Mouse (Mus musculus): Measurements from ENCODE around the gene Hist1h2be. TPM values are rescaled to one million over a fixed set of nuclear protein-coding genes. Genes with fewer than 3 reads are reported as not detected.
"Not testable (repeated sequence)": the region's sequence is repeated elsewhere in the genome, so short reads cannot be mapped to it uniquely, and the experiment has no call there.

Hist1h2be gene
- polyA plus RNA-seq, 1 experiment from 2014 or later = 1.9 TPM

DNA sequence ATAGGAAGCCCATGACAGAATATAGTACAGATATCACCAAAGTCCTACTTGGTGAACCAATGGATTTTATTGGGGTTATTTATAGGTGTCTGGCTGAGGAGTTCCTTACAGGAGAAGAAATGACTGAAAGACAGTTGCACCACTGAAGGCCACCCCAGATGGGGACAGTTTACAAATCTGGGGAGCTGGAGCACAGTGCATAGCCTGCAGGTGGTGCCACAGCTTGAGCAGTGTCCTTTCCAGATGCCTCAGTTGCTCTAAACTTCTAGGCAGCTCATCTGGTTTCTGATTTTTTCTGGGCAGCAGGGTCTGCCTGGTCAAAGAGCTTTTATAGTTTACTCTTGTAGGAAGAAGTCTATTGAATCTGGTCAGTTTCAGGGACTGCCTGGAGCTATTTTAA, 11.1 kb downstream of the Hist1h2be start:
- peaks cover 11% of the 10 kb centered on the region for H3K36me3 ChIP-seq (replicated peaks)
- H3K9me3 ChIP-seq (replicated peaks) = no peaks in the 10 kb centered on the region
- H3K4me3 ChIP-seq (replicated peaks) = no peak overlapping the region
- H3K4me2 ChIP-seq = peak overlapping the region; percentile 59
- H3K27me3 ChIP-seq = no peaks in the 10 kb centered on the region
- peaks cover 30% of the 10 kb centered on the region for H3K4me1 ChIP-seq (replicated peaks)
- peak; percentile 37; the same call in 1 of the 2 replicates for ATAC-seq (ENCODE audit: insufficient read depth)
- peak overlapping the region; percentile 94 for H3K27ac ChIP-seq (replicated peaks)
- peak overlapping the region; percentile 60; the same call in 1 of the 2 replicates for H3K9ac ChIP-seq

DNA sequence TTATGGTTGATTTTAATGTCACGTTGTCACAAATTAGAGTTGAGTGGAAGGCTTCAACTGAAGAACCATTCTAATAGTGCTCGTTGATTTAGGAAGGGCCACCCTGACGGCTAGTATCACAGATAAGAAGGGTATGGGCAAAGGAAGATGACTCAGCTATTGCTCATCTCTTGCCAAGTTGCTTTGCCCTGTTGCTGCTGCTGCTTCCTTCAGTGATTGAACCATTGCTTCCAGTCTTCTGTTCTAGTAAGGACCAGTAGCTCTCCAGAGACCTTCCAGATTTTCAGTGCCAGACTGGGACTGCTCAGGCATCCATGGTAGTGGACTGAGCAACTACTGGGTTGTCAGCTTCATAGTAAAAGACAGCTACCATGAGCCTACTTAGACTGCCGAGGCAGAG, 11.7 kb downstream of the Hist1h2be start:
- H3K4me3 ChIP-seq (replicated peaks) = no peak overlapping the region; the same call in 1 of the 2 replicates
- peak overlapping the region; percentile 59 for H3K4me2 ChIP-seq
- peak overlapping the region; percentile 60 for H3K9ac ChIP-seq
- H3K4me1 ChIP-seq (replicated peaks) = peaks cover 33% of the 10 kb centered on the region
- H3K27ac ChIP-seq (replicated peaks) = peak overlapping the region; percentile 94
- 24% methylated on average over 4 of the region's 4 CpGs for WGBS (ENCODE audit: insufficient replicate concordance)
- peak; percentile 92 for ATAC-seq (ENCODE audit: insufficient read depth)
- no peaks in the 10 kb centered on the region for H3K27me3 ChIP-seq
- peaks cover 11% of the 10 kb centered on the region for H3K36me3 ChIP-seq (replicated peaks)
- no peaks in the 10 kb centered on the region for H3K9me3 ChIP-seq (replicated peaks)

DNA sequence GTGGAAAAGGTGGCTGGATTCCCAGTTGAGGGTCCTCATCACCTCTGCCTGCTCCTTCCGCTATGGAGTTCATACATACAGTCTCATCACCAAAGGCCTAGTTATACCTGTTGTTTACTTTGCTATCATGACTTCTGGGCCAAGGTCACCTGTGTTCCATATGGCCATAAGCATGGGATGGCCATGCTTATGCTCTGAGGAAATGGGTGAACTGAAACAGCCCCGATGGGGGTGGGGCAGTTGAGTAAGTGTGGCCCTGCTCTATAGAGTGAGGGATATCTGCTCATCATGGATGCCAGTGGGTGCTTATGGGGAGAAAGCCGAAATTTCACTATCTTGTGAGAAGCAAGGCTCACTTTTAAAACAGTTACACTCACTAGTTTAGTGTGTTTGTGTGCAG, 15.9 kb downstream of the Hist1h2be start:
- no peaks in the 10 kb centered on the region for H3K27me3 ChIP-seq
- no peak overlapping the region for H3K4me2 ChIP-seq
- no peaks in the 10 kb centered on the region for H3K9me3 ChIP-seq (replicated peaks)
- H3K9ac ChIP-seq = no peak overlapping the region
- 79% methylated on average over 3 of the region's 3 CpGs for WGBS (ENCODE audit: insufficient replicate concordance)
- H3K4me1 ChIP-seq (replicated peaks) = peaks cover 34% of the 10 kb centered on the region
- H3K27ac ChIP-seq (replicated peaks) = no peak overlapping the region; the same call in 1 of the 2 replicates
- ATAC-seq (ENCODE audit: insufficient read depth) = no peak
- H3K36me3 ChIP-seq (replicated peaks) = 0 out of 2 replicates have a peak, but pooled peaks cover 3% of the 10 kb centered on the region
- no peak overlapping the region for H3K4me3 ChIP-seq (replicated peaks)

DNA sequence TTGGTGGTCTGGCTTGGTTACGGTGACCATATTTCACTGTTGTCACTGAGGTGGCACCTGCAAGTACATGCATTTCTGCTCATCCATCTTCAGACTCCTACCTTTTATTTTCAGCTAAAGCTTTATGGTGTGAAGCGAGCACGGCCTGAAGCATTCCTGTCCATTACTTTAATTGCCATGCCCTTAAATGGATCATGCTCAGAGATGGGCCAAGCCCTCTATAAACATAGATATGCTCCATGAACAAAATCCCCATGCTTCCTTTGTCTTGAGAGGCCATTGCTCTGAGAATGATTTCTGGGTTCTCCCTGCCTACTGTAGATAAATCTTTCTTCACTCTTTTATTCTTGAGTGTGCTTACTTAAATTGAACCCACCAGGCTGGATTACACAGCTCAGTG, 16.5 kb downstream of the Hist1h2be start:
- Histone ChIP-seq H3K27ac (replicated peaks) (no peak overlapping the region; the same call in 1 of the 2 replicates), H3K27me3 (no peaks in the 10 kb centered on the region), H3K4me1 (replicated peaks) (peaks cover 28% of the 10 kb centered on the region), H3K9ac (no peak overlapping the region), H3K4me3 (replicated peaks) (no peak overlapping the region), H3K36me3 (replicated peaks) (0 out of 2 replicates have a peak, but pooled peaks cover 3% of the 10 kb centered on the region), H3K4me2 (no peak overlapping the region), H3K9me3 (replicated peaks) (no peaks in the 10 kb centered on the region)
- 78% methylated on average over 3 of the region's 3 CpGs for WGBS (ENCODE audit: insufficient replicate concordance)
- ATAC-seq (ENCODE audit: insufficient read depth) = no peak

DNA sequence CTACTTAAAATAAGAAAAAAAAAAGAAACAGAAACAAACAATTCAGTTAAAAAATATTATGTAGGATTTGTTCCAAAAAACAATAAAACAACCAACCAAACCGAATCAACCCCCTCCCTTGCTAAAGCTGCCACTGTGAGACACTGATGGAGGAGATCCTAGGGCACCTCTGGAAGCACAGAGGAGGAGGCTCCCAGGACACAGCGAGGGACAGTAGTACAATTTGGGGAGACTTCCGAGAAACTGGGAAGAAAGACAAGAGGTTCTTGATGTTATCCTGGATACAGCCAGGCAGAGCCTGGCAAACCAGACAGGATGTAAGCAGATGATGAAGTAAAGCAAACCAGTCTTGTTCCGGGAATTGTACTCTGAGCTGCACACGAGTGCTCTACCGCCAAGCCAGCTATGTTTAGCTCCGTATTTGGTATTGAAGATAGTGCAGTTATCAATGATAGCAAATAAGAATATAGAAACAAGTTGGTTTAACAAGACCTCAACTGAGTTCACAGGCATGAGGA, 17.7 kb downstream of the Hist1h2be start:
- 42% methylated on average over 7 of the region's 7 CpGs for WGBS (ENCODE audit: insufficient replicate concordance)
- no peak for ATAC-seq (ENCODE audit: insufficient read depth)

DNA sequence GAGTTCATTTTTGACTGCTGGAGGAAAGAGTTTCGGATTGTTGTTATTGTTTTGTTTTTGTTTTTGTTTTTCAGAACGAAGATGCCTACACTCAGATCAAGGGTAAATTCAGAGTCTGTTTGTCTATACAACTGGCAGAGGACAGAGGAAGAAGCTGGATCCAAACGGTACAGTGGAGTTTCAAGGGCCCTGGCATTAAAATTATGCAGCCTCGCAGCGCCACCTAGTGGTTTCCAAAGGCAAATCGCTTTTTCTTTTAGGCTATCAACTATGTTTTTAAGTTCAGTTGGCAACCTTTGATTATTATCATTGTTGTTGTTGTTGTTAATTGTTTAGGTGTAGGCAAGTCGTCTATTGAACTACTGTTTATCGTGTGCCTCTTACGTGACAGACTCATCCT, 23.0 kb downstream of the Hist1h2be start:
- 4% methylated on average over 9 of the region's 9 CpGs for WGBS (ENCODE audit: insufficient replicate concordance)
- Histone ChIP-seq H3K9ac (peak overlapping the region; percentile 7; the same call in 1 of the 2 replicates), H3K4me1 (replicated peaks) (peaks cover 45% of the 10 kb centered on the region), H3K27me3 (no peaks in the 10 kb centered on the region), H3K4me3 (replicated peaks) (no peak overlapping the region), H3K36me3 (replicated peaks) (0 out of 2 replicates have a peak, but pooled peaks cover 3% of the 10 kb centered on the region), H3K9me3 (replicated peaks) (no peaks in the 10 kb centered on the region), H3K4me2 (0 out of 2 replicates have a peak overlapping the region, but pooled peaks have one; percentile 21), H3K27ac (replicated peaks) (peak overlapping the region; percentile 88)
- ATAC-seq (ENCODE audit: insufficient read depth) = no peak

More for the DNA sequence above, 17.7 kb downstream of the Hist1h2be start:
- H3K36me3 ChIP-seq (replicated peaks) = 0 out of 2 replicates have a peak, but pooled peaks cover 3% of the 10 kb centered on the region
- H3K27ac ChIP-seq (replicated peaks) = peak overlapping the region; percentile 25; the same call in 1 of the 2 replicates
- no peaks in the 10 kb centered on the region for H3K9me3 ChIP-seq (replicated peaks)
- H3K4me1 ChIP-seq (replicated peaks) = peaks cover 17% of the 10 kb centered on the region
- no peaks in the 10 kb centered on the region for H3K27me3 ChIP-seq
- no peak overlapping the region for H3K4me2 ChIP-seq
- no peak overlapping the region for H3K4me3 ChIP-seq (replicated peaks)
- no peak overlapping the region for H3K9ac ChIP-seq

DNA sequence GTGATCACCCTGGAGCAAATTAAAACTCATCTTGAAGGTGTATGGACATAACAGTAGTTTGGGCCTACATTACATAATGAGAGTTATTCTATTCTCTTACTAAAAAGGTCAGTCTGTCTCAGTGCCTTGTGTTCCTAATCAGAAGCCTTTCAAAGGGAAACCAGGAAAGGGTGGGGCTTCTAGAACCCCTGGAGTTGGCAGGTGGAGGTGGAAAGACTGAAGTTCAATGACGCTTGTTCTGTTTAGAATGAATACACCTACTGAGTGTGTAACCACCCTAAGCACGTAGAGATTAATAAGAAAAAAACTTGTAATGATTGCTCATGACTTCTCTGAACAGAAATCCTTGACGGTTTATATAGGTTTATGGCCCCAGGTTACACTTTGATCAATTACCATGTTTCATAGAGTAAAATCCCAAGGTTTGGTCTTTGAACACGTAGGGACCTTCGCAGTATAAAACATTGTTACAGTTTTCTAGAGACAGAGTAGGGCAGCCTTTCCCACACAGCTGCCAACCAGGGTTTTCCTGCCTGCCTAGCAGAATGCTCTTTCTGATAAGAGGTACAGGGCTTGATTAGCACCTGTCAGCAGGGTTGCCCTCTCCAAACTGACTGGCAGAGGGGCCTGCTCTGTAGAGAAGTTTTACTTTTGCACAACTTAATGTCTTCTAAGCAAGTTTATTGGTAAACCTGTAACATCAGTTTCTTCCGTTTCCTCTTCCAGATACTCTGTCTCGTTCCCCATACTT, 25.1 kb downstream of the Hist1h2be start:
- Histone ChIP-seq H3K4me2 (peak overlapping the region; percentile 21), H3K36me3 (replicated peaks) (no peaks in the 10 kb centered on the region), H3K4me1 (replicated peaks) (peaks cover 53% of the 10 kb centered on the region), H3K27ac (replicated peaks) (peak overlapping the region; percentile 88), H3K27me3 (no peaks in the 10 kb centered on the region), H3K9ac (peak overlapping the region; percentile 41), H3K4me3 (replicated peaks) (peak overlapping the region; percentile 6; the same call in 1 of the 2 replicates), H3K9me3 (replicated peaks) (no peaks in the 10 kb centered on the region)
- WGBS (ENCODE audit: insufficient replicate concordance) = 30% methylated on average over 7 of the region's 7 CpGs
- ATAC-seq (ENCODE audit: insufficient read depth) = peak; percentile 94

DNA sequence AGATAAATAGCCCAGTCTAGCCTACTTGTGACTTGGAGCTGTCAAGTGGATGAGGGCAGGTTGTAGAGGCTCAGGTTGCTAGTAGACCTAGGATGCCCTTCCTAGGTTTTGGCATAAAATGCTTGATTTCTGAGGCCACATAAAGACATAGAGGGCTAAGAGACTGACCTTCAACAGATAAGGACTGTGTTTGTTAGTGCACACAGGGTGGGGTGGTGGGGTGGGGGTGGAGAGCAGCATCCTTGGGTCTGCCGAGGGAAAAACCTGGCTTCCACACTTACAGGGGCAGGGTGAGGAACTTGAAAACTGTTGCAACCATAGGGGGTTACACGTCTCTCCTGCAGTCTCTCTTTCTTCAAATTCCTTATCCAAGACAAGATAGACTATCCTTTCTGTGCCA, 25.7 kb downstream of the Hist1h2be start:
- 0 out of 2 replicates have a peak overlapping the region, but pooled peaks have one; percentile 6 for H3K4me3 ChIP-seq (replicated peaks)
- no peaks in the 10 kb centered on the region for H3K36me3 ChIP-seq (replicated peaks)
- H3K4me2 ChIP-seq = peak overlapping the region; percentile 21
- H3K9ac ChIP-seq = peak overlapping the region; percentile 41
- peak; percentile 55 for ATAC-seq (ENCODE audit: insufficient read depth)
- H3K27me3 ChIP-seq = no peaks in the 10 kb centered on the region
- H3K27ac ChIP-seq (replicated peaks) = peak overlapping the region; percentile 88
- H3K4me1 ChIP-seq (replicated peaks) = peaks cover 53% of the 10 kb centered on the region
- 16% methylated on average over 2 of the region's 2 CpGs for WGBS (ENCODE audit: insufficient replicate concordance)
- no peaks in the 10 kb centered on the region for H3K9me3 ChIP-seq (replicated peaks)

DNA sequence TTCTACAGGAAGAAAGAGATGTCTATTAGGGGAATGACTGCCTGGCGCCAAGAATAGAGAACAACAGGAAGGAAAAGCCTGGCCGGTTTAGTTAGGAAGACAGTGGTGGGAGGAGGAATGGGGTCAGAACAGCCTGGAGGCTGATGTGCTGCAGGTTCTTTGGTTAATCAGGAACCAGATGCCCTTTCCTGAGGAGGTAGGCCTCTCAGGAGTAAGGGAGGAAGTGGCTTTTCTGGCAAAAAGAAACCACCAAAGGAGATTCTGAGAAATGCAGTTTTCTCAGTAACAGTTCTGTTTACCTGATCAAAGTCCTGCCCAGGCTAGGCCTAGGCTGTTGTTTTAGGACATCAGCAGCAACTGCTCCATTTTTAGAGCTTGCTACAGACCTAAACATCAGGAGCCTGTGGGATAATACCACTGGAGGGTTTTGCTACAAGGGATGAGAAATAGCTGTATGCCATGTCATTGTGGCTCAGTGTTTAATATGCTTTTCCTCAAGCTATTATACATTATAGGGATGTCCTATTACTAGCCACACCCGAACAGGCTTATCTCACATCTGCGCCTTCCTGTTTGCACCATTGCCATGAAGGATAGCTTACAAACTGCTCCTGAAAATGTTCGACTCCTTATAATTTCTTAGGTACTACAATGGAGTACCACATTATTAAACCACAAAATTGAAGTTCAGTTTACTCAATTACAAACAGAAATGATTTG, 27.7 kb downstream of the Hist1h2be start:
- Histone ChIP-seq H3K9ac (peak overlapping the region; percentile 35), H3K4me2 (peak overlapping the region; percentile 21; the same call in 1 of the 2 replicates), H3K27me3 (no peaks in the 10 kb centered on the region), H3K4me1 (replicated peaks) (peaks cover 57% of the 10 kb centered on the region), H3K4me3 (replicated peaks) (no peak overlapping the region), H3K9me3 (replicated peaks) (no peaks in the 10 kb centered on the region), H3K36me3 (replicated peaks) (no peaks in the 10 kb centered on the region), H3K27ac (replicated peaks) (peak overlapping the region; percentile 84)
- WGBS (ENCODE audit: insufficient replicate concordance) = 13% methylated on average over 5 of the region's 5 CpGs
- no peak for ATAC-seq (ENCODE audit: insufficient read depth)

DNA sequence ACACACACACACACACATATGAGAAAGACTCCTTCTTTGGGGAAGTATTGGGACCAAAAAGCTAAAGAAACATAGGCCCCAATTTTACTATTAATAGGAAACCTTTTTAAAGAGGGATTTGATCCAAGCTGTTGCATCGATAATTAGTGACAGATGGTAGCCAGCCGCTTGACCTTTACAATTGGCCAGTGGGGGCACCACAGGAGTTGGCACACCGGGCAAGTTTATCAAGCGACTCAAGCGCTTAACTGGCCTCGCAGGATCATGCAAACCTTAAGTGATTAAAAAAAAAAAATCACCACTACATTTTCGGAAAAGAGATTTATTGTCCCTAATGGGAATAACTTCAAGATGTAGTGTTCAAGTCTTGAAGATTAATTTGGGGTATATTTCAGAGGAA, 28.3 kb downstream of the Hist1h2be start:
- WGBS (ENCODE audit: insufficient replicate concordance) = 73% methylated on average over 7 of the region's 7 CpGs
- H3K9ac ChIP-seq = peak overlapping the region; percentile 35; the same call in 1 of the 2 replicates

DNA sequence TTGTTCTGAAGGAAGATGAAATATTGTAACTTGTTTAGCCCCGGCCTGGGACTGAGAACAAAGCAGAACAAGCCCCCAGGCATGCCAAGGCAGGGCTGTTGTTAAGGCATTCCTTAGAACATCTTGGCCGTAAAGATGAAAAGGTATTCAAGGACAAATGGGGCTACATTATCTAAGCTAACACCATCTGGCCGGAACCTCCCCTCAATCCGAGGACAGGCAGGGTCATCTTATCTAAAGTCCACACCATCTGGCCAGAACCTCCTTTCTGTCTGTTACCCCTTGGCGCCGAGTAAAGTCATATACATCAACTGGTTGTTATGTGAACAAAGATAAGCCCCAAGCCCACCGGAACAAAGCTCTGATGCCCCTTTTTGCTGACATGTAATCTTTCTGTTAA, 29.0 kb downstream of the Hist1h2be start:
- H3K4me2 ChIP-seq; H3K4me3 ChIP-seq (replicated peaks); H3K27me3 ChIP-seq; H3K36me3 ChIP-seq (replicated peaks); H3K27ac ChIP-seq (replicated peaks); H3K9ac ChIP-seq; H3K9me3 ChIP-seq (replicated peaks); ATAC-seq (ENCODE audit: insufficient read depth): not testable (repeated sequence)
- 67% methylated on average over 7 of the region's 7 CpGs for WGBS (ENCODE audit: insufficient replicate concordance)
- peaks cover 54% of the 10 kb centered on the region for H3K4me1 ChIP-seq (replicated peaks)

More for the DNA sequence above, 28.3 kb downstream of the Hist1h2be start:
- Histone ChIP-seq H3K4me1 (replicated peaks) (peaks cover 57% of the 10 kb centered on the region), H3K9me3 (replicated peaks) (no peaks in the 10 kb centered on the region), H3K27me3 (no peaks in the 10 kb centered on the region), H3K4me2 (no peak overlapping the region), H3K27ac (replicated peaks) (peak overlapping the region; percentile 84), H3K36me3 (replicated peaks) (no peaks in the 10 kb centered on the region), H3K4me3 (replicated peaks) (no peak overlapping the region)
- ATAC-seq (ENCODE audit: insufficient read depth) = no peak
